Mouse (Mus musculus) MEL (cell line): ENCODE data around the gene Gm5269. TPM values are rescaled to one million over a fixed set of nuclear protein-coding genes. Genes with fewer than 3 reads are reported as not detected.
A peak's percentile ranks its signal among the peaks of the same experiment; 100 is the strongest.

ENCODE experiments used
- DNase-seq: peaks from one replicate; pipeline ENCODE4 v3.0.0; 2011; ENCODE audit warnings: low read depth, low spot score
- H3K27ac ChIP-seq: 2 replicates; pipeline ENCODE4 v1.5.1; 2012; ENCODE audit warnings: low read depth, mild to moderate bottlenecking, control low read depth, low read length, moderate library complexity; ENCODE audit not compliant: control insufficient read depth
- H3K27me3 ChIP-seq, 2 experiments: fragments of 150-350 bp in 1 of 2; sonication (generic) in 1 of 2; 2 replicates each; pipeline ENCODE4 v1.6.1; 2012; ENCODE audit warnings: low read length in 2 of 2, mild to moderate bottlenecking in 2 of 2, improper control_type of control experiment in 1 of 2, moderate library complexity in 1 of 2; ENCODE audit not compliant: insufficient read depth in 2 of 2, control insufficient read depth in 1 of 2
- H3K36me3 ChIP-seq, 2 experiments: 2 replicates each; pipeline ENCODE4 v1.6.1; 2012 to 2014; ENCODE audit warnings: low read length in 2 of 2, improper control_type of control experiment in 1 of 2, inconsistent platforms in 1 of 2, mild to moderate bottlenecking in 1 of 2; ENCODE audit not compliant: insufficient read depth in 2 of 2, control insufficient read depth in 1 of 2
- H3K4me1 ChIP-seq, 2 experiments: fragments of 150-350 bp in 1 of 2; sonication (generic) in 1 of 2; 2 replicates each; pipeline ENCODE4 v1.6.1; 2012; ENCODE audit warnings: low read length in 2 of 2, improper control_type of control experiment in 1 of 2, mild to moderate bottlenecking in 1 of 2; ENCODE audit not compliant: insufficient read depth in 2 of 2, control insufficient read depth in 1 of 2
- H3K4me3 ChIP-seq, 2 experiments: fragments of 150-350 bp in 1 of 2; sonication (generic) in 1 of 2; 2 replicates each; pipeline ENCODE4 v1.5.1; 2012; ENCODE audit warnings: low read depth in 2 of 2, low read length in 2 of 2, mild to moderate bottlenecking in 2 of 2, moderate library complexity in 2 of 2, control low read depth in 1 of 2, improper control_type of control experiment in 1 of 2; ENCODE audit not compliant: control insufficient read depth in 1 of 2, insufficient read depth in 1 of 2
- H3K79me2 ChIP-seq: 2 replicates; pipeline ENCODE4 v1.6.1; 2012; ENCODE audit warnings: mild to moderate bottlenecking, low read length, moderate library complexity; ENCODE audit not compliant: control insufficient read depth, poor library complexity, insufficient read depth
- H3K9ac ChIP-seq: 2 replicates; pipeline ENCODE4 v1.6.1; 2012; ENCODE audit warnings: low read depth, mild to moderate bottlenecking, control low read depth, low read length, moderate library complexity; ENCODE audit not compliant: control insufficient read depth, poor library complexity, severe bottlenecking
- H3K9me3 ChIP-seq: fragments of 150-350 bp; sonication (generic); replicated peaks from 2 replicates; pipeline ENCODE4 v1.6.1; 2012; ENCODE audit warnings: mild to moderate bottlenecking, low read length, improper control_type of control experiment, moderate library complexity; ENCODE audit not compliant: insufficient read depth
- BHLHE40 ChIP-seq: IDR thresholded peaks from 2 replicates; pipeline ENCODE4 v1.6.1; 2012; ENCODE audit warnings: low read depth, mild to moderate bottlenecking, inconsistent platforms, low read length, improper control_type of control experiment, borderline replicate concordance
- CTCF ChIP-seq, 3 experiments: IDR thresholded peaks in 2 of 3; conservative IDR thresholded peaks in 1 of 3; 2 replicates each; pipeline ENCODE4 v1.5.1; 2011 to 2012; ENCODE audit warnings: low read length in 3 of 3, low read depth in 2 of 3, mild to moderate bottlenecking in 2 of 3, improper control_type of control experiment in 1 of 3, inconsistent platforms in 1 of 3, mixed read lengths in 1 of 3, moderate library complexity in 1 of 3; ENCODE audit not compliant: control insufficient read depth in 1 of 3, insufficient read depth in 1 of 3, poor library complexity in 1 of 3, severe bottlenecking in 1 of 3
- ELF1 ChIP-seq: IDR thresholded peaks from 2 replicates; pipeline ENCODE4 v1.6.1; 2014; ENCODE audit warnings: low read depth, mild to moderate bottlenecking, inconsistent platforms, low read length, improper control_type of control experiment, moderate library complexity
- EP300 ChIP-seq, 2 experiments: IDR thresholded peaks; 2 replicates each; pipeline ENCODE4 v1.6.1; 2011; ENCODE audit warnings: improper control_type of control experiment in 2 of 2, low read length in 2 of 2, low read depth in 1 of 2, mild to moderate bottlenecking in 1 of 2
- ETS1 ChIP-seq: IDR thresholded peaks from 2 replicates; pipeline ENCODE4 v1.6.1; 2012; ENCODE audit warnings: low read depth, mild to moderate bottlenecking, inconsistent platforms, low read length, improper control_type of control experiment, moderate library complexity
- GABPA ChIP-seq: IDR thresholded peaks from 2 replicates; pipeline ENCODE4 v1.6.1; 2012; ENCODE audit warnings: low read depth, mild to moderate bottlenecking, inconsistent platforms, low read length, improper control_type of control experiment, moderate library complexity
- HCFC1 ChIP-seq: IDR thresholded peaks from 2 replicates; pipeline ENCODE4 v1.6.1; 2012; ENCODE audit warnings: low read depth, mild to moderate bottlenecking, inconsistent platforms, low read length, improper control_type of control experiment, moderate library complexity
- KAT2A ChIP-seq: conservative IDR thresholded peaks from 2 replicates; pipeline ENCODE4 v1.6.1; 2012; ENCODE audit warnings: low read depth, low read length, improper control_type of control experiment, inconsistent platforms
- MAFK ChIP-seq: IDR thresholded peaks from 2 replicates; pipeline ENCODE4 v1.6.1; 2011; ENCODE audit warnings: low read depth, mild to moderate bottlenecking, low read length, improper control_type of control experiment, borderline replicate concordance
- MEF2A ChIP-seq: IDR thresholded peaks from 2 replicates; pipeline ENCODE4 v1.6.1; 2014; ENCODE audit warnings: low read depth, mild to moderate bottlenecking, inconsistent platforms, low read length, improper control_type of control experiment; ENCODE audit not compliant: poor library complexity, insufficient replicate concordance, severe bottlenecking; ENCODE audit errors: extremely low read depth
- MXI1 ChIP-seq: IDR thresholded peaks from 2 replicates; pipeline ENCODE4 v1.6.1; 2011; ENCODE audit warnings: mild to moderate bottlenecking, low read depth, low read length, improper control_type of control experiment
- NELFE ChIP-seq: IDR thresholded peaks from 2 replicates; pipeline ENCODE4 v1.6.1; 2011; ENCODE audit warnings: low read depth, low read length, improper control_type of control experiment
- NRF1 ChIP-seq: IDR thresholded peaks from 2 replicates; pipeline ENCODE4 v1.6.1; 2014; ENCODE audit warnings: low read depth, mild to moderate bottlenecking, inconsistent platforms, low read length, improper control_type of control experiment, moderate library complexity; ENCODE audit not compliant: poor library complexity, insufficient read depth, severe bottlenecking
- POLR2A ChIP-seq, 2 experiments: IDR thresholded peaks; 2 replicates each; pipeline ENCODE4 v1.6.1; 2011 to 2012; ENCODE audit warnings: low read length in 2 of 2, mild to moderate bottlenecking in 2 of 2, control low read depth in 1 of 2, improper control_type of control experiment in 1 of 2, low read depth in 1 of 2, moderate library complexity in 1 of 2; ENCODE audit not compliant: control insufficient read depth in 1 of 2, insufficient read depth in 1 of 2, poor library complexity in 1 of 2
- POLR2AphosphoS5 ChIP-seq: IDR thresholded peaks from 2 replicates; pipeline ENCODE4 v1.6.1; 2012; ENCODE audit warnings: low read depth, borderline replicate concordance, mild to moderate bottlenecking, inconsistent platforms, low read length, moderate library complexity, mixed read lengths
- SIN3A ChIP-seq: IDR thresholded peaks from 2 replicates; pipeline ENCODE4 v1.6.1; 2012; ENCODE audit warnings: low read length, improper control_type of control experiment, inconsistent platforms
- TAL1 ChIP-seq: IDR thresholded peaks from 2 replicates; pipeline ENCODE4 v1.6.1; 2012; ENCODE audit warnings: mild to moderate bottlenecking, inconsistent platforms, low read length, moderate library complexity, mixed read lengths
- UBTF ChIP-seq: IDR thresholded peaks from 2 replicates; pipeline ENCODE4 v1.6.1; 2012; ENCODE audit warnings: low read depth, mild to moderate bottlenecking, inconsistent platforms, low read length, improper control_type of control experiment, moderate library complexity, borderline replicate concordance; ENCODE audit not compliant: insufficient read depth
- USF1 ChIP-seq: IDR thresholded peaks from 2 replicates; pipeline ENCODE4 v1.6.1; 2014; ENCODE audit warnings: low read depth, mild to moderate bottlenecking, inconsistent platforms, low read length, improper control_type of control experiment, moderate library complexity
- USF2 ChIP-seq, 2 experiments: IDR thresholded peaks; 2 replicates each; pipeline ENCODE4 v1.6.1; 2011 to 2012; ENCODE audit warnings: improper control_type of control experiment in 2 of 2, low read length in 2 of 2, borderline replicate concordance in 1 of 2, inconsistent platforms in 1 of 2, low read depth in 1 of 2, mild to moderate bottlenecking in 1 of 2; ENCODE audit not compliant: insufficient read depth in 1 of 2
- ZC3H11A ChIP-seq: IDR thresholded peaks from 2 replicates; pipeline ENCODE4 v1.6.1; 2012; ENCODE audit warnings: low read depth, mild to moderate bottlenecking, inconsistent platforms, low read length, improper control_type of control experiment
- ZKSCAN1 ChIP-seq: IDR thresholded peaks from 2 replicates; pipeline ENCODE4 v1.6.1; 2012; ENCODE audit warnings: low read depth, mild to moderate bottlenecking, inconsistent platforms, low read length, improper control_type of control experiment, moderate library complexity
- polyA plus RNA-seq, 2 experiments: library from polyadenylated mRNA; stranded (reverse) in 1 of 2; unstranded in 1 of 2; fragments of >175 nt in 1 of 2; fragments of >200 nt in 1 of 2; gene quantifications; 2 replicates each; pipeline versions ENCODE4 v1.2.1 to v1.2.4; 2012; ENCODE audit warnings: low replicate concordance in 2 of 2, low read depth in 1 of 2; ENCODE audit not compliant: insufficient read length in 2 of 2, insufficient read depth in 1 of 2, missing spikeins in 1 of 2
- total RNA-seq: library from RNA; depleted of rRNA; stranded (reverse); fragments of 300-350 nt; gene quantifications from 2 replicates; pipeline ENCODE4 v1.2.3, GENCODE M21; 2012

Gene Gm5269
- total and polyA plus RNA-seq, 3 experiments = 0.67 TPM; not detected in 2

DNA sequence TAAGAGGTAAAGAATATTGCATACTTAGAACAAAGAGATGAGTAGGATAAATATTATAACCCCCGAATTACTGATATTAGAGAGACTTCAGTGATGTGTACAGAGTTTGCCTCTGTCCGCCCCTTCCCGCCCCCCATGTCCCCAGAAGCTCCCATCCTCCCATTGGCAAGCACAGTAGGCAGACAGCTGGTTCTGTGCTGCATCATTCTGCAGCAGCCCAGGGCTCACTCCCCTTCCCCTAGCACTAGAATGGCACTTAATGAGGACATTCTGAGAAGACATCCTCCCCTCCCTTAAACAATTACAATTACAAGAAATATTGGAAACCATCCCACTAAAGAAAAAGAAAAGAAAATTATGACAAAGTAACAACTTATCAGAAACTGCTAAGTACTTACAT lies 26.4 kb downstream of the Gm5269 start:
- TF ChIP-seq ETS1 (no peak), MEF2A (no peak), GABPA (no peak), ELF1 (no peak)
- Histone ChIP-seq H3K27ac (no peak overlapping the region), H3K4me3 (no peak overlapping the region), H3K9me3 (no peaks in the 10 kb centered on the region), H3K9ac (no peak overlapping the region), H3K4me1 (peaks cover 12% of the 10 kb centered on the region in 2 experiments), H3K27me3 (no peaks in the 10 kb centered on the region), H3K36me3 (peaks cover 0 to 24% of the 10 kb centered on the region in 2 experiments; a peak in 2 of 4 replicates), H3K79me2 (no peaks in the 10 kb centered on the region)
- DNase-seq = no peak

DNA sequence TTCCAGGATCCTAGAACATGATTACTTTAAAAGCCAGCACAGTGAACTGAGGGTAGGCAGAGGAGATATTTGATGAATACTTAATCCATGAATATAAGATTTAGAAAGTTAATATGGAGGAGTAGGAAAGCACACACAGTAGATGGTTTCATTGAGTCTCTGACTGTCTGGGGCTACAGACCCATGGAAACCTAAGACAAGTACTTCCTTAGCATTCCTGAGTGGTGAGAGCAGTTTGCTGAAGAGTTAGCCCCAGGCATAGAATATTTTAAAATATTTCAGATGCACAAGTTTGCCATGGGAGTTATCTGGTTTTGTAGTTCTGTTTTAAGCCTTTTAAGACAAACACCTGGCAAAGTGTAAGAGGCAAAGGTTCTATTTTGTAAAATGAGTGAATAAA lies 28.9 kb downstream of the Gm5269 start:
- Histone ChIP-seq H3K79me2 (no peaks in the 10 kb centered on the region), H3K36me3 (peaks cover 0 to 16% of the 10 kb centered on the region in 2 experiments; a peak in 3 of 4 replicates), H3K27ac (no peak overlapping the region)

DNA sequence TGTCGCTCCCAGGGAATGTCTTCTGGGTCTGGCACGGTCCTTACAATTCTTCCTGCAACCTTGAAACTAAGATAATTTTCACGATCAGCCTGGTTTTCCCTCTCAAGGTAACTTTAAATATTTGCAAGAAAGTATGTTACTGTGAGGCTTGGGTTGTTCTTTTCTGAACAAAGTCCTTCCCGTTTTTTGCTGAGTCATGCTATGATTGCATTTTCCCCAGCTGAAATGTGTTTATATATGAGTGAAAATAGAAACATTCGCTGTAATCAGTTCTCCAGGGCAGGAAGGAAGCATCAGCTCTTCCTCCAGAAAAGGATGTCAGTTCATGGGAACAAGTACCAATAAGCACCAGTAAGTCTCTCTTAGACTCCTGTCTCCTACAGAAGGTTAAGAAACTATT lies 29.7 kb downstream of the Gm5269 start:
- TF ChIP-seq SIN3A (peak; percentile 39; the same call in 1 of the 2 replicates), NELFE (no peak), ZC3H11A (no peak), EP300 (IDR thresholded peaks at IDR 0.05; ENCODE audit: low read depth in 1 of 2, low read length in 2 of 2) (peak; percentile 44 to 70; a peak in 3 of 4 replicates), KAT2A (0 out of 2 replicates have a peak, but pooled peaks have one; percentile 18), MAFK (peak; percentile 91), ETS1 (peak; percentile 90), GABPA (peak; percentile 98)
- no peaks in the 10 kb centered on the region for H3K27me3 ChIP-seq
- H3K4me1 ChIP-seq = peaks cover 8 to 12% of the 10 kb centered on the region in 2 experiments; a peak in 3 of 4 replicates
- H3K9me3 ChIP-seq = no peaks in the 10 kb centered on the region
- no peak overlapping the region for H3K9ac ChIP-seq
- DNase-seq = peak; percentile 63
- H3K27ac ChIP-seq = no peak overlapping the region
- H3K36me3 ChIP-seq = peaks cover 0 to 16% of the 10 kb centered on the region in 2 experiments; a peak in 3 of 4 replicates
- H3K4me3 ChIP-seq = no peak overlapping the region
- no peaks in the 10 kb centered on the region for H3K79me2 ChIP-seq

More for the DNA sequence above, 28.9 kb downstream of the Gm5269 start:
- Histone ChIP-seq H3K27me3 (no peaks in the 10 kb centered on the region), H3K9me3 (no peaks in the 10 kb centered on the region), H3K9ac (no peak overlapping the region), H3K4me3 (no peak overlapping the region), H3K4me1 (peaks cover 8 to 12% of the 10 kb centered on the region in 2 experiments; a peak in 3 of 4 replicates)
- DNase-seq = no peak
- TF ChIP-seq BHLHE40 (no peak), POLR2A (IDR thresholded peaks at IDR 0.05; ENCODE audit: control insufficient read depth in 1 of 2, insufficient read depth in 1 of 2, low read depth in 1 of 2, low read length in 2 of 2, poor library complexity in 1 of 2) (no peak), ZKSCAN1 (no peak), KAT2A (no peak), NELFE (no peak), GABPA (no peak), TAL1 (no peak), POLR2AphosphoS5 (no peak), MXI1 (no peak), UBTF (no peak), NRF1 (no peak), EP300 (IDR thresholded peaks at IDR 0.05; ENCODE audit: low read depth in 1 of 2, low read length in 2 of 2) (no peak), CTCF (IDR thresholded peaks at IDR 0.05 in 2 of 3, conservative IDR thresholded peaks at IDR 0.05 in 1 of 3; ENCODE audit: control insufficient read depth in 1 of 3, insufficient read depth in 1 of 3, low read depth in 2 of 3, low read length in 3 of 3, poor library complexity in 1 of 3, severe bottlenecking in 1 of 3) (no peak), HCFC1 (no peak), USF1 (no peak), USF2 (IDR thresholded peaks at IDR 0.05; ENCODE audit: borderline replicate concordance in 1 of 2, insufficient read depth in 1 of 2, low read depth in 1 of 2, low read length in 2 of 2) (no peak)
